Mouse (Mus musculus): Measurements from ENCODE around the gene Vmn1r3. TPM values are rescaled to one million over a fixed set of nuclear protein-coding genes. Genes with fewer than 3 reads are reported as not detected.
"Not testable (repeated sequence)": the region's sequence is repeated elsewhere in the genome, so short reads cannot be mapped to it uniquely, and the experiment has no call there.

The Vmn1r3 gene
- polyA plus RNA-seq, 1 experiment from 2014 or later = not detected

GRCm38 (mm10) chr4:3223483-3224209 is 38.5 kb upstream of the Vmn1r3 start:
- not testable (repeated sequence) for H3K27me3 ChIP-seq (ENCODE audit: control insufficient read depth, insufficient read depth, low read length); H3K4me2 ChIP-seq; H3K27ac ChIP-seq (ENCODE audit: low read depth, low read length); H3K4me3 ChIP-seq (ENCODE audit: low read depth, low read length); H3K9ac ChIP-seq (ENCODE audit: low read depth, low read length); H3K36me3 ChIP-seq (ENCODE audit: control insufficient read depth, insufficient read depth, low read length); H3K4me1 ChIP-seq (ENCODE audit: control insufficient read depth, insufficient read depth, low read length); ATAC-seq (replicated peaks; ENCODE audit: insufficient number of reproducible peaks, low FRiP score, low TSS enrichment)
- WGBS (ENCODE audit: insufficient replicate concordance) = 64% methylated on average over 5 of the region's 9 CpGs
- H3K9me3 ChIP-seq (replicated peaks; ENCODE audit: control insufficient read depth, low read length) = peaks cover 29% of the 10 kb centered on the region

GRCm38 (mm10) chr4:3216382-3216781 is 31.2 kb upstream of the Vmn1r3 start:
- not testable (repeated sequence) for H3K27me3 ChIP-seq (ENCODE audit: control insufficient read depth, insufficient read depth, low read length); ATAC-seq (replicated peaks; ENCODE audit: insufficient number of reproducible peaks, low FRiP score, low TSS enrichment); H3K4me3 ChIP-seq (ENCODE audit: low read depth, low read length); H3K9me3 ChIP-seq (replicated peaks; ENCODE audit: control insufficient read depth, low read length); H3K4me2 ChIP-seq; H3K4me1 ChIP-seq (ENCODE audit: control insufficient read depth, insufficient read depth, low read length); H3K9ac ChIP-seq (ENCODE audit: low read depth, low read length); H3K36me3 ChIP-seq (ENCODE audit: control insufficient read depth, insufficient read depth, low read length); H3K27ac ChIP-seq (ENCODE audit: low read depth, low read length)
- 54% methylated on average over 2 of the region's 2 CpGs for WGBS (ENCODE audit: insufficient replicate concordance)

GRCm38 (mm10) chr4:3213349-3213748 is 28.2 kb upstream of the Vmn1r3 start:
- not testable (repeated sequence) for H3K4me2 ChIP-seq; ATAC-seq (replicated peaks; ENCODE audit: insufficient number of reproducible peaks, low FRiP score, low TSS enrichment); H3K27ac ChIP-seq (ENCODE audit: low read depth, low read length); H3K4me1 ChIP-seq (ENCODE audit: control insufficient read depth, insufficient read depth, low read length); H3K9me3 ChIP-seq (replicated peaks; ENCODE audit: control insufficient read depth, low read length); H3K27me3 ChIP-seq (ENCODE audit: control insufficient read depth, insufficient read depth, low read length); H3K9ac ChIP-seq (ENCODE audit: low read depth, low read length); H3K36me3 ChIP-seq (ENCODE audit: control insufficient read depth, insufficient read depth, low read length); H3K4me3 ChIP-seq (ENCODE audit: low read depth, low read length)
- 59% methylated on average over 3 of the region's 4 CpGs for WGBS (ENCODE audit: insufficient replicate concordance)

GRCm38 (mm10) chr4:3209643-3210217 is 24.6 kb upstream of the Vmn1r3 start:
- not testable (repeated sequence) for H3K27ac ChIP-seq (ENCODE audit: low read depth, low read length); H3K27me3 ChIP-seq (ENCODE audit: control insufficient read depth, insufficient read depth, low read length); H3K4me3 ChIP-seq (ENCODE audit: low read depth, low read length); H3K9me3 ChIP-seq (replicated peaks; ENCODE audit: control insufficient read depth, low read length); H3K36me3 ChIP-seq (ENCODE audit: control insufficient read depth, insufficient read depth, low read length); H3K4me1 ChIP-seq (ENCODE audit: control insufficient read depth, insufficient read depth, low read length); H3K4me2 ChIP-seq; ATAC-seq (replicated peaks; ENCODE audit: insufficient number of reproducible peaks, low FRiP score, low TSS enrichment); H3K9ac ChIP-seq (ENCODE audit: low read depth, low read length)
- 50% methylated on average over 1 of the region's 1 CpGs for WGBS (ENCODE audit: insufficient replicate concordance)

- WGBS (ENCODE audit: insufficient replicate concordance) = 83% methylated on average over 10 of the region's 10 CpGs
Observed at GRCm38 (mm10) chr4:3176746-3177490, 8.2 kb downstream of the Vmn1r3 start.

GRCm38 (mm10) chr4:3176195-3176594 is 9.0 kb downstream of the Vmn1r3 start:
- H3K27ac ChIP-seq (ENCODE audit: low read depth, low read length); H3K36me3 ChIP-seq (ENCODE audit: control insufficient read depth, insufficient read depth, low read length); H3K4me1 ChIP-seq (ENCODE audit: control insufficient read depth, insufficient read depth, low read length); H3K27me3 ChIP-seq (ENCODE audit: control insufficient read depth, insufficient read depth, low read length); H3K9ac ChIP-seq (ENCODE audit: low read depth, low read length); H3K4me3 ChIP-seq (ENCODE audit: low read depth, low read length); ATAC-seq (replicated peaks; ENCODE audit: insufficient number of reproducible peaks, low FRiP score, low TSS enrichment); H3K4me2 ChIP-seq: not testable (repeated sequence)
- WGBS (ENCODE audit: insufficient replicate concordance) = 79% methylated on average over 6 of the region's 6 CpGs
- H3K9me3 ChIP-seq (replicated peaks; ENCODE audit: control insufficient read depth, low read length) = peaks cover 10% of the 10 kb centered on the region; the same call in 1 of the 2 replicates

More at GRCm38 (mm10) chr4:3176746-3177490, 8.2 kb downstream of the Vmn1r3 start:
- H3K4me2 ChIP-seq; ATAC-seq (replicated peaks; ENCODE audit: insufficient number of reproducible peaks, low FRiP score, low TSS enrichment); H3K27ac ChIP-seq (ENCODE audit: low read depth, low read length); H3K4me1 ChIP-seq (ENCODE audit: control insufficient read depth, insufficient read depth, low read length); H3K9ac ChIP-seq (ENCODE audit: low read depth, low read length); H3K4me3 ChIP-seq (ENCODE audit: low read depth, low read length); H3K27me3 ChIP-seq (ENCODE audit: control insufficient read depth, insufficient read depth, low read length); H3K36me3 ChIP-seq (ENCODE audit: control insufficient read depth, insufficient read depth, low read length): not testable (repeated sequence)
- peaks cover 10% of the 10 kb centered on the region; the same call in 1 of the 2 replicates for H3K9me3 ChIP-seq (replicated peaks; ENCODE audit: control insufficient read depth, low read length)

- not testable (repeated sequence) for H3K4me3 ChIP-seq (ENCODE audit: low read depth, low read length); H3K4me2 ChIP-seq; H3K9ac ChIP-seq (ENCODE audit: low read depth, low read length); H3K27ac ChIP-seq (ENCODE audit: low read depth, low read length); ATAC-seq (replicated peaks; ENCODE audit: insufficient number of reproducible peaks, low FRiP score, low TSS enrichment); H3K27me3 ChIP-seq (ENCODE audit: control insufficient read depth, insufficient read depth, low read length); H3K36me3 ChIP-seq (ENCODE audit: control insufficient read depth, insufficient read depth, low read length); H3K4me1 ChIP-seq (ENCODE audit: control insufficient read depth, insufficient read depth, low read length)
- WGBS (ENCODE audit: insufficient replicate concordance) = 93% methylated on average over 6 of the region's 8 CpGs
- peaks cover 10% of the 10 kb centered on the region; the same call in 1 of the 2 replicates for H3K9me3 ChIP-seq (replicated peaks; ENCODE audit: control insufficient read depth, low read length)
Observed at GRCm38 (mm10) chr4:3175756-3176155, 9.4 kb downstream of the Vmn1r3 start.

- ATAC-seq (replicated peaks; ENCODE audit: insufficient number of reproducible peaks, low FRiP score, low TSS enrichment); H3K27ac ChIP-seq (ENCODE audit: low read depth, low read length); H3K9me3 ChIP-seq (replicated peaks; ENCODE audit: control insufficient read depth, low read length); H3K4me1 ChIP-seq (ENCODE audit: control insufficient read depth, insufficient read depth, low read length); H3K27me3 ChIP-seq (ENCODE audit: control insufficient read depth, insufficient read depth, low read length); H3K4me2 ChIP-seq; H3K4me3 ChIP-seq (ENCODE audit: low read depth, low read length); H3K9ac ChIP-seq (ENCODE audit: low read depth, low read length); H3K36me3 ChIP-seq (ENCODE audit: control insufficient read depth, insufficient read depth, low read length): not testable (repeated sequence)
- 76% methylated on average over 4 of the region's 4 CpGs for WGBS (ENCODE audit: insufficient replicate concordance)
Observed at GRCm38 (mm10) chr4:3174586-3174985, 10.6 kb downstream of the Vmn1r3 start.

Measured in heart, embryonic 11.5 days (tissue).